Mouse (Mus musculus): ENCODE data around the gene Ptprt.

Gene Ptprt

DNA sequence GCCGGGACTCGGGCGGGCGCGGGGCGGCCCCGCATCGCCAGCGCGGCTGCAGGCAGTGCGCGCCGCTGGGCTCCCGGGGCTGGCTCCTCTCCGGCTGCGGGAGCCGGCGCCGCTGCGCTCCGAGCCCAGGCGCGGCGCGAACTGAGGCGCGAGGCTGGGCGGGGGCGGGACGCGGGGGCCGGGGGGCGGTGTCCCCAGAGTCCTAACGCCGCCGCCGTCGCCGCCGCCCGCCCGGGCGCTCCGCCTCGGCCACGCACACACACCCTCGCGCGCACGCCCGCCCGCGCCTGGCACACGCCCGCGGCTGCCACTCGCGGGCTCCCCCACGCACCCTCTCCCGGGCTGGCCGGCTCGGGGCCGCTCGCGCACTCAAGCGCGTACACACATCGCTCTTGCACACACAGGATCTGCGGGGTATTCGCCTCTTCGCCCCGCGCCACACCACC lies at the start of gene Ptprt:
Gene Ptprt, minus strand, starts transcription at position 207 of the 446 bp plus-strand sequence.
- DNase-seq (ENCODE audit: low read depth, low spot score), result peak; percentile 60

DNA sequence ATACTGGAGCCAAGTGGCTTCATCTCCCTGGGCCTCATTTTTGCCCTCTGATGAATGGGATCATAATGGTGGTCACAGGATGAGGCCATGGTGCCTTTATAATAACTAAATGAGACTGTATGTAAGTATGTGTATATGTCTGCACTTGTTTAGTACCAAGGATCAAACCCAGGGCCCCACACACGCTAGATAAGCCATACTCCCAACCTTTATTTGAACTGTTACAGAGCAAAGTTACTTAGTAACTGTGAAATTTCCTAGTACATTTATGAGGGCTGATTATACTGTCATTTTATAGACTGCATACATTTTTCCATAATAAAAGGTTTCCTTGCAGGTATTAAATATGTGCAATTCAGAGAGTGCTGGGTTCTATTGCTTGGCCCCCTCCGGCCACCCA lies 49.5 kb upstream of the Ptprt start:
- DNase-seq (ENCODE audit: low read depth, low spot score), result no peak

DNA sequence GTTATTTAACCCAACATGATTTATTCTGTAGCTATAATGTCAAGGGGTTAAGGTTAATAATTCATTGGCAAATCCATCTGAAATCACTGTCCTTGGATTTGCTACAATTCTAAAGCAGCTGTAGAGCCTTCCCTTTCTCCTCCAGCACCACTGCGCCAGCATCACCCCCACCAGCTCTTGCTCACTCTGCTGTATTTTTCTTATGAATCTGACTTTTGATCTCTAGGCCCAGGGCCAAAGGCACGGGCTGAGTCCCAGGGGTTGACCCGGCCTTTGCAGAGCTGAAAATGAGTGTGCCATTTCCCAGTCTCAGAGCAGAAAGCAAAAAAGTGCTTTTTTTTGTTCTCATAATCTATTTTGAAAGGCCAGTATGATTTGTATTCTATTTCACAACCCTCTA lies 38.7 kb upstream of the Ptprt start:
- no peak for DNase-seq (ENCODE audit: low read depth, low spot score)

DNA sequence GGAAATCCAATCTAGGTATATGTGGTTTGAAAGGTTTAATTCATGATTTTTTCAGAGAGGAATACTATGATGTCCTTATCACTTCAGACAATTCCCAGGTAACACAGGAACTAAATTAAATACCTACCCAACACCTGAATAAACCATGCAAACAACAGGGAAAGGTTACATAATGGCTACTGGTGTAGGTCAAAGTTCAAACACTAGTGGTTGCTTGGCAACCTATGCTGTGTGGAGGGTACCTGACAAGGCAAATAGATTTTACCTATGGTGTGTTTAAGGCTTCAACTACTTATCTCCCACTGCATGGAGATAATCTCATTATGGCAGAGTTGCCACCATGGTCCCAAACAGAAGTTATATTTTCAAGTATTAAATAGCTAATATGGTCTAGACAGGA lies 38.1 kb upstream of the Ptprt start:
- DNase-seq (ENCODE audit: low read depth, low spot score), result no peak

DNA sequence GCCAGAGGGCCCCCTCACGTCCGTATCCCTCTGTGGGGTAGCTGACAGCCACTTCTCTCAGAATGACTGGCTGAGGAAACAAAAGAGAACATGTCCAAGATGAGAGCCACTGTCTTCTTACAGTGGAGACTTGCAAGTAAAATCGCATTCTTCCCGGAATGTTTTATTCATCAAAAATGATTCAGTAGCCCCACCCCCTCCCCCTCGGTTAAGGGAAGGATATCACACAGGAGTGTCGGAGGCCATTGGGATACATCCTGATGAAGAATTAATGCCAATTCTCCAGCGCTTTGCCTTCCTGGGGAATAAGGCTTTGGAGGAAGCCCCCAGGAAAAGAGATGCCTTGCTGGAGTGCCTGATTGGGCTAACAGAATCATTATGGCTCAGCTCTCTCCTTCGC lies 37.1 kb upstream of the Ptprt start:
- DNase-seq (ENCODE audit: low read depth, low spot score), result no peak

DNA sequence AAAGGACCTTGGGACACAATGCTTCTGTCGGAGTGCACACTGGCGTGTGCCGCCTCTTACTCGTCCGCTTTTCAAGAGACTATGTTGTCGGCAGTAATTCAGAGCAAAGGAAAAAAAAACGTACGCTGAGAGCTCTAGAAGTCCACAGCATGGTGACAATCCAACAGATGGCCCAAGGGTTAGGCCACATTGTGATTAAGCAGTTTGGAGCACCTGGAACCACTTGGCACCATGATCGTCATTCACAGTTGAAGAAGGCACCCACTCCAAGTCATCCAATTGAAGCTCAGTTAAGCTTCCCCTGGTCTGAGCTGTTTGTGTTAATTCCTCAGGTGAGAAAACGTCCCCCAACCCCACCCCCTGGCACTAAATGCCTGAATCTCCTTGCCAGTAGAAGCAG lies 36.2 kb upstream of the Ptprt start:
- DNase-seq (ENCODE audit: low read depth, low spot score), result peak; percentile 45

DNA sequence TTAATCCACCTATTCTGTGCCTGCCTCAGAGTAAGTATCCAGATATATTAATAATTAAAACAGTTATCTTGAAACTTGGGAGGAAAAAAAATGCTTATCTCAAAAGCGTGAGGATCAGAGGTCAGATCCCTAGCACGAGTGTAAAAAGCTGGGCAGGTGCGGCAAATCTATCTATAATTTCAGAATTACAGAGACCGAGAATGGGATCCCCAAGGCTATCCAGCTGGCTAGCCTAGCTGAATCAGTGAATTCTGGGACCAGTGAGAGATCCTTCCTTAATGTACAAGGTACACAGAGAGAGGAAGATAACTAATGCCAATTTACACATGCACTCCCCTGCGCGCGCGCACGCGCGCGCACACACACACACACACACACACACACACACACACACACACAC lies 31.2 kb upstream of the Ptprt start:
- no peak for DNase-seq (ENCODE audit: low read depth, low spot score)

DNA sequence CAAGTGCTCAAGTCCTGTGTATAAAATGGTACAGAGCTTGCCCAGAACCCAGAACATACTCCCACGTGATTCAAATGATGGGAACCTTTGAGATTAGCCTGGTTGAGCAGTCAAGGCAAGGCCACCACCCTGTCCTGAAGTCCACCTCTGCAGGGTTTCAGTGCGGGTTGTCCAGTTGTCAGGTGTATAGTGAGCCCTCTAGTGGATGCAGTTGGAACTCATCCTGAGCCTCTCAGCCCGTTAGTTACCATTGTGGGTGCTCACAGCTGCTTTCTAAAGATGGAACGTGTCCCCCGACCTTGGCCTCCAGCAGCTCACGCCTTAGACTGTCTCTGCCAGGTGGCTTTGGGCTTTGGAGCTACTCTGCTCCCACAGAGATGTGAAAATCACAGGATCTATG lies 21.7 kb upstream of the Ptprt start:
- peak; percentile 69 for DNase-seq (ENCODE audit: low read depth, low spot score)

DNA sequence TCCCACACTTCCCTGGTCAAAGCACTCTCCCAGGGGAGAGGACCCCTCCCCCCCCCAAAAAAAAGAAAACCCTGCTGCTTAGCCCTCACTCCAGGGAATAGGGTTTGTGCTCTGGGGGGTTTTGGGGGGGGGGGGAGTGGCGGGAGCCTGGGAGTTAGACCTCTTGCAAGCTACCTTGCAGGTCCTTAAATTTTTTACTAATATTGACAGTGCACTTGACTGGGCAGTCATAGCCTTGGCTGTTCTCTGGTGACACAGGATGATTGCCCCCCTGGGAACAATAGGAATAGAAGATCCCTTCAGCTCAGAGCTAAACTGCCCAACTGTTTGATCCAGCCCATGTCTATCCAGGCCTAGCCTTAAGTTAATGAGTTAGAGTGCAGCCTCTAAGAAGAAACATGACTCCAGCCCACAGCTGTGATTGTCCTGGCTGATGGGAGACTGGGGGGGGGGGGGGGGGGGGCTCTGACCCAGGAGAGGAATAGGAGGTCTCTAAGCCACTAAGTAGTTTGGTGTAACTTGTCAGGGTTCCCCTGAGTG lies 1.6 kb upstream of the Ptprt start:
- no peak for DNase-seq (ENCODE audit: low read depth, low spot score)

DNA sequence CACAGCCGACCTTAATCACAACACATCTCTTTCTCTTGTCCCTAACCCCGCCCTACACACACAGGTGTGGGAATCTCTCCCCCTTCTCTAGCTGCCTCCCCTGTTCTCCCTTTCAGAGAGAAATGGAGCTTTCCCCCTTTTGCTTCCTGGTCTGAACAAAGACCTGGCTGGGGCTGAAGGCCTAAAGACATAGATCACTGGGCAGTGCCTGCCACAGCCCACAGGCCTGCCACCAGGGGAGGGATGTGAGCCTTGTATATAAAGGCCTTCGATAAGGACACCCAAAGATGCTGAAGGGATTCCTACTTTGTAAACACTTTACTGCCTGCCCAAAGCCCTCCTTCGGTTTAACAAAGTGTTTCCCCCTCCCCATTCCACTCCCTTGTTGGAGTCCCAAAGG lies 786 bp upstream of the Ptprt start:
- no peak for DNase-seq (ENCODE audit: low read depth, low spot score)

DNA sequence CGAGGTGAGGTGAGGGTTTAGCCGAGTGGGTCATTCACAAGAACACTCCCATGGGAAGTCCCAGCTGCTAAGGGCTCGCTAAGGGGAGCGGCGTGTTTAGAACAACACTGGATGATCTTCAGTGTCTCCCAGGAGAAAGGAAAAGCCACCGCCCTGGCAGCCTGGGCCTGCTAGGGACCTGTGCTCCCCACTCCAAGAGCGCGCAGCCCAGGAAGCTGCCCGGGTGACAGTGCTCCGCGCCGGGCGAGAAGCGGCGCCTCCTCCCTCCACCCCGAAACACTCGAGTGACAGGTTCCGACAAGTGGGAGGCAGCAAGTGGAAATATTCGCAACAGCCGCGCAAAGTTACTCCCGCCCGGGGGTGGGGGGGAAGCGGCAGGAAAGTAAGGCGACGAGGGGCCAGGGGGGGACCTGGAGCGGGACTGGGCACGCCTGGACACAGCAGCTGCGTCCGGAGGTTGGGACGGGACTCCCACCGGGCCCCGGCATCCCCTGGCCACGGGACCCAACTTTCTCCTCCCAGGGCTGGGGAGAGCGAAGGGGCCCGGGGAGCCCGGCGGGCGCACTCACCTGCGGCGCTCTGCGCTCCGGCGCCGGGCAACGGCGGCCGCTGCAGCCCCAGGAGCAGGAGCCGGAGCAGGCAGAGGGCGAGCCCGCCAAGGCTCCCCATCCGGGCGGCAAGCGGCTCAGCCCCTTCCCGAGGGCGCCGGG lies 561 bp downstream of the Ptprt start:
- peak; percentile 57 for DNase-seq (ENCODE audit: low read depth, low spot score)

DNA sequence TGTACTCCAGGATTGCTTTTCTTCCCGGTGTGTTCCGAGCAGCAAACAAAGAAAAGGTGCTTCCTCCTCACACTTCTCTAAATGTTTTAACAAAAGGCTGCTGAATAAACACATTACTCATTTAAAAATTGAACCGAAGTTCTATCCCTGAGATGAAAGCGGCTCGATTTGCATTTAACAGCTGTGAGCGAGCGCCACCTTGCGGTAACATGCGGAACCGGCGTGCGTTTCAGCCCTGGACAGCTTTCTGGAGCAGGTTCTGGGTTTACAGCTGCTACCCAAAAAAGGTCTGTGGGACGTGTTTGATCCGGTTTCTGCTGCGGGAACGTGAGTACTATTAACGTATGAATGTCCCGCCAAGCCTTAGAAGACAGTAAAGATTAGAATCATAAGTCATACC lies 1.9 kb downstream of the Ptprt start:
- DNase-seq (ENCODE audit: low read depth, low spot score), result peak; percentile 93

DNA sequence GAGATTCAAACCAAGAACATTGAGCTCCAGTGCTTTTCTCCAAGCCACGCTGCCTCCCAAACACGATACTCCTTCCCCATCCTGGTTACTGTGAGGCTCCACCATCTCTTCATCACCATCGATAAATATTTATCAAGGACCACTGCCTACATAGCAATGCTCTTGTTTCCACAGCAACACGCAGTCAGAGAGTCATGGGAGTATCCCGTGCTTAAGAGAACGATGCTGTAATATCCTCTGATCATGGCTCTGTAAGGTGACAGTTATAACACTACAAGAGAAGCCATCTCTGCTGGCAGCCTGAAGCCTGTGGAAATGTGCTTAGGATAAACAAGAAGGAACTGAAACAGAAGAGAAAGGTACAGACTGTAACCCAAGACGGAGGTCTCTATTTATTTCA lies 3.4 kb downstream of the Ptprt start:
- DNase-seq (ENCODE audit: low read depth, low spot score), result no peak

DNA sequence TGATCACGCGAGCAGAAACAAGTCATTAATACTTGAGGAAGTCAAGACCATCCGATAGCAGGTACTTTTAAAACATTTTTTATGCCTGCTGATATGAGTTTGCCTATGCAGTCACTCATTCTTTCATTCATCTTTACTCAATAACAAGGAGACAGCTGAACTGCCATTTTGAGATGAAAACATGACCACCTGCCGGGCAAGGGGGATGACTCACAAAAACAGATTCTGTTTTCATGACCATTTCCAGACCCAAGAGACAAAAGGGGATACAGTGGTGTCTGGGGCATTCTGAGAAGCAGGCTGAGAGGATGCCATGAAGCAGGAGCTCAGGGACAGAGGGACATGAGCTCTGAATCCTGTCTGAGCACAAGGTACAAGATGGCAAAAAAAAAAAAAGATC lies 6.5 kb downstream of the Ptprt start:
- no peak for DNase-seq (ENCODE audit: low read depth, low spot score)

DNA sequence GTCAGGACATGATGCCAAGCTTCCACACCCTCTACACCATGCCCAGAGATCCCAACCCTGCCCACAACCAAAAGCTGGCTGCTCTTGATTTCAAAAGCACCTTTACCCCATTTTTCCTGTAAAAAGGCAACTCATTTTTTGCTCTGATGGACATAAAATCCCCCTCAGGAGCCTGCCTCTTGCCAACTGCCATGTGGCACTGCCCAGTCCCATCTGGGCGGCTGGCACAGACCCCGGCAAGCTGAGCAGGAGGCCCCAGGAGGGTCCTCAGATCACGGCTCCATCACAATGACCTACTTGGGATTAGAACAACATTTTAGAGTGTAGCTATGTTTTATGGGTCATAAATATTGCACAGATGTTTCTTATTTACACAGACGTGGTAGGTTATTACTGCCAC lies 22.3 kb downstream of the Ptprt start:
- peak; percentile 94 for DNase-seq (ENCODE audit: low read depth, low spot score)

DNA sequence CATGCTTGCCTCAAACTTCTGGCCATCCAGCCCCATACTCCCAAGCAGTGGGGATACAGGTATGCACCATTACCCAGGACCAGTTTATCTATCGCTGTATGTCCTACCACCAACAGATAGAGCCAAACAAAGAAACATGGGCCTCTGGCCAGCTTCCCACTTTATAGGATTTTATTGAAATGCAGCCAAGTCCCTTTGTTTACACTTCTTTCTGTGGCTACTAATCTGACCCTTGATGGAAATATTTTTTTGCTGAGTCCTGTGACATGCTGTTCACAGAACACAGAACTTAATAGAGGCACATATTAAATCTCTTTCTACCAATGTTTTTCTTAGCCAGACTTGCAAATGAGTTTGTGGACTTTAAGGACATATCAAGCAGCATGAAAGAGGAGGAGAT lies 23.4 kb downstream of the Ptprt start:
- DNase-seq (ENCODE audit: low read depth, low spot score), result no peak

DNA sequence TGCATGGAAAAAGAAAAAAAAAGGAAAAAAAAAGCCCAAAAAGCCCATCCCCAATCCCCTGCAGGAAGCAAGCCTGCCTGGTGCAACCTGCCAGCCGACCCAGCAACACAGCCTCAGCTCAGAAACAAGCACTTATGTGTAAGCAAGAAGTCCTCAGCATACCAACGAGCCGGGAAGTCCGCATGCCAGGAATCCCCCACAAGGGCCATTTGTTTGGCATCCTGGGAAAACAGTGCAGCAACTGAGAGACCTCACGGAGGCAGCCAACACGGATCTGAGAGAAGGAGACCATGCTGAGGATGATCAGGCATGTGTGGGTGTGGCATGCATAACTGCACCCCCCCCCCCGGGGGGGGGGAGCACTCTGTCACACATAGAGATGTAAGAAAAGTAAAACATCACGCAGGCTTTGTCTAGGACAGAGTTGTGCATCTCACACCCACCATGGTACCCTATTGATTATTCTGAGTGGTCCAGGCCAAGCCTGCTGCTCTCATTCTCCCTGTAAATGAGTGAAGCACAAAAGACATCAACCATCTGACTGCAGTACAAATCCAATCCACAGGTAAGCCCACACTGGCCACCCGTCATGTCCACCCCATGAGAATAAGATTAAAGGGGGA lies 24.4 kb downstream of the Ptprt start:
- peak; percentile 72 for DNase-seq (ENCODE audit: low read depth, low spot score)

DNA sequence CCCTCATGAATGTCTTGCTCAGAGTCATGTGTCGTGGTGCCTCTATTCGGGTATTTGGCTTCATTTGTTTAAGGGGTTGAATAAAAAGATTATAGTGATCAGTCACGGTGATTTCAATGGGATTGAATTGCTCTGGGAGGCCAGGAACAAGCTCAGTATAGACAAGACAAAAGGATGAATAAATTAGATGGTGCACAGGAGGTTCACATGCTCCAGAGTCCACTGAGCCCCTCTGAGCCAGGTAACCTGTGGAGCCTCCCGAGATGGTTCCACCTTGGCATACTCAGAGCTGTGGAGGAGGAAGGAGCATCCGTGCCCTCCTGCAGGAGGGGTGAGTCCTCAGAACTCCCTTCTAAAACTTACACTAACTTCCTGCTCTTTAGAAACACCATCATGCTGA lies 26.0 kb downstream of the Ptprt start:
- no peak for DNase-seq (ENCODE audit: low read depth, low spot score)

DNA sequence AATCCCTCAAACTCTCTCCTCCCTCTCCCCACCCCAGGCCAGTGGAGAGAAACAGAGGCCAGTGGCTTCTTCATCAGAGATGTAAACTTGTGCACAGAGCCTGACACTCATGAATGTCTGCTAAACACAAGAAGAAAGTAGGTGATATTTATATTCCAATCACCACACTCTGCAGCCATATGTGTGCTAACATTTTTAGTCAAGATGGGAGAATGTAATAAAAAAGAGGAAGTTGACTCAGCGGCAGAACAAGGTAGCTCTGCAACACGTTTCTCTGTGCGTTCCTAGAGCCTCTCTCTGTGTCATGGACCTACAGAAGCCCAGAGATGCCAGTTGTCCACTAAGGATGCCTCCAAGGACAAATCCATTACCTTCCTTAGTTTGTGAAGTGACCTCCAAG lies 34.9 kb downstream of the Ptprt start:
- DNase-seq (ENCODE audit: low read depth, low spot score), result peak; percentile 44

DNA sequence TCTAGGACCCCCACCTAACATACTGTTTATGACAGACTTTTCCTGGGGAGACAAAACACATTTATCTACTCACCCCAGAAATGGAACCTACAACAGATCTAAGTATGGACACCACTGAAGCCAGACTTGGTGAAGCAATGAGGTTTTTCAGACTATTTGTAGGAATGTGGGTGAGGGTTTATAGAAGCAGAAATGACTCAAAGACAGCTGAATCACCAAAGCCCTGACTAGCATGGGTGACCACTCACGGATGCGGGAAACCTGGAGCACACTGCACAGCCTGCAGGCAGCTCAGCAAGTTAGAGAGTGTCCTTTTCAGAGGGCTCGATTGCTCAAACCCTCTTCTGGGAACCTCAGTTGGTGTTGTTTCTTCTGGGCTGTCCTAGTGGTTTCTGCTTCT lies 36.2 kb downstream of the Ptprt start:
- peak; percentile 64 for DNase-seq (ENCODE audit: low read depth, low spot score)

DNA sequence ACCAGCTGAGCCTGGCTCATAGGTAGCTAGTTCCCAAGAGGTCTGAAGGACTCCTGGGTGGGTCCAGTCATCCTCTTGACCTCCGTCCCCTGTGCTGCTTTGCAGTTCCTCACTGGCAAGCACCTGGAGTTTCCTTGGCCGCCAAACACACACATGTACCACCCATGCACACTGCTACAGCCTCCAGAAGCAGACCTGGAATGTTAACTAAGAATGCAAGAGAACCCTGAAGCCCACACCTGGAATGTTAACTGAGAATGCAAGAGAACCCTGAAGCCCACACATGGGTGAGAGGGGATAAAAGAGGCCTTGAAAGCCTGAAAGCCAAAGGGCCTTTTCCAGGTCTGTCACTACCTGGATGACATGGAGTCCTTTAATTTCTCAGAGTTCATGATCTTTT lies 46.7 kb downstream of the Ptprt start:
- DNase-seq (ENCODE audit: low read depth, low spot score), result no peak

DNA sequence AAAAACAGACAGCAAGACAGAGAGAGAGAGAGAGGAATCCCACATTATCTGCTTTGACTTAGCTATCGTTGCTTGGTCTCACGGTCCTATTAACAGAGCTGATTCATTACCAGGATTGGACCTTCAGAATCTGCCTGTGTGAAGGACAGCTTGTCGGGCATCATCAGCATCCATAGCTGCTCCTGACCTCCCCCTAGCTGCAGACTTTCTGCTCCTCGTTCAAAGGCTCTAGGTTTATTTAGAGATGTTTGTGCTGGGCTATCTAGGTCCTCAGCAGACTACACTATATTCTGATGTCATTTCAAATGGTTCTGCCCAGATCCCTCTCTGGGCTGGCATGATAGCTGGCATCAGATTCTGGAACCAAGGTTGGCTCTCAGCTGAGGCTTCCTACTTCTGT lies 47.5 kb downstream of the Ptprt start:
- DNase-seq (ENCODE audit: low read depth, low spot score), result peak; percentile 42

DNA sequence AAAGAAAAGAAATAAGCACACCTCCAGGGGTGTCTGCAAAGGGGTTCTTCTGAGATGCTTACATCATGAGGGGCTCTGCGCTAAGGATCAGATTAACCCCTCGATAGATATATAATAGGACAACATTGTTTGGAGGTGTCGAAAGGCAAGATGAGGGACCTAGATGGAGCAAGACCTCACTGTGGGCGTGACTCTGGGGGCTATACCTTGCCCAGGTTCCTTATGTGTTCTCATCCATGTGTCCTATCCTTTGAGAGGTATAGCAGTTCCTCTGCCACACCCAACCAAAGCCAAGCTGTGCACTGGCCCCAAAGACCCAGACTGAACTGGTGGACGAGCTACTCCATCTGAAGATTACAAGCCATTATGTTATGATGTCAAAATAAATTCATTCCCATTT lies 58.2 kb downstream of the Ptprt start:
- DNase-seq (ENCODE audit: low read depth, low spot score), result no peak

Measured in brain, adult 2 months (tissue).